Mouse (Mus musculus): ENCODE data around the gene Slc45a3. TPM values are rescaled to one million over a fixed set of nuclear protein-coding genes. Genes with fewer than 3 reads are reported as not detected.

The Slc45a3 gene
- polyA plus RNA-seq, 1 experiment from 2014 or later, result 1.1 TPM

DNA sequence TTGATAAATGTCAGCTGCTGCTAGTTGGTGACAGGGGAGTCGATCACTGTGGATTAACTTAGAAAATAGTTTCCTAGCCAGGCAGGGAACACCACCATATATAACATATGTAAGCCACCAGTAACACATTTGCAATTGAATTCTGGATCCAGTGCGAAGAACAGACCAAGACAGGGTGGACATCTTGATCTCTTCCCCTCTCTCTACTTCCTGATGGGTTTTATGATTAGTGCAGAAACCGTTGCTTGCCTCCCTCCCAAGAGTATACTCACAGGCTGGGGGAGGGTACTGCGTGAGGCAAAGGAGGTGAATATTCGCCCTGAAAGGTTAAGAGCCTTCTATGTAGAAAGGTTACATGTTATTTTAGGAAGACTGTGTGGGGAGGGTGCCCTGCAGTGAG lies 3.1 kb downstream of the Slc45a3 start:
- H3K9me3 ChIP-seq, result no peaks in the 10 kb centered on the region
- H3K9ac ChIP-seq, result no peak overlapping the region
- no peak for ATAC-seq (ENCODE audit: extremely low read depth, insufficient number of reproducible peaks, low FRiP score, low TSS enrichment)
- no peaks in the 10 kb centered on the region for H3K36me3 ChIP-seq
- H3K4me2 ChIP-seq, result no peak overlapping the region
- no peak overlapping the region for H3K27ac ChIP-seq (replicated peaks)
- H3K4me3 ChIP-seq, result no peak overlapping the region
- H3K4me1 ChIP-seq, result peaks cover 30% of the 10 kb centered on the region
- peaks cover 91% of the 10 kb centered on the region for H3K27me3 ChIP-seq (replicated peaks)
- 41% methylated on average over 5 of the region's 5 CpGs for WGBS

DNA sequence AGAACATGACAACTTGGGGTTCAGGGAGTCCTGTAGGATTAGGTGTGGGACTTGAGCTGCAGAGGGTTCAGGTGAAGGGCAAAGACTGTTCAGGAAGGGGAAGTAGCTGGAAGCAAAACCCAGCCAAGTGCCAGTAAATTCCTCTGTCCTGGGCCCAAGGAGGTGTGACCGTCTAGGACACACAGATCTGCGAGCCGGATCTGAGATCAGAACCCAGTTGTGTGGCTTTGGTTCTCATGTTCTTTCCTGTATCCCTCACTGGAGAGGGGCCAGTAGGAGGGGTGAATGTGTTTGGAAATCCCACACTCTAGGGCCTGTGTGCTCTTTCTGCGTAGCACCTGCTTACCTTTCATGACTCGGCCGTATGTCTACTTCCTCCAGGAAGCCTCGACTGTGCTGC lies 4.6 kb downstream of the Slc45a3 start:
- Histone ChIP-seq H3K9me3 (no peaks in the 10 kb centered on the region), H3K27me3 (replicated peaks) (peaks cover 77% of the 10 kb centered on the region), H3K9ac (no peak overlapping the region), H3K4me1 (peaks cover 43% of the 10 kb centered on the region), H3K4me2 (no peak overlapping the region), H3K4me3 (no peak overlapping the region), H3K27ac (replicated peaks) (no peak overlapping the region), H3K36me3 (no peaks in the 10 kb centered on the region)
- no peak for ATAC-seq (ENCODE audit: extremely low read depth, insufficient number of reproducible peaks, low FRiP score, low TSS enrichment)
- WGBS, result 65% methylated on average over 7 of the region's 7 CpGs

GRCm38 (mm10) chr1:131968556-131968955 lies 5.8 kb downstream of the Slc45a3 start:
- H3K4me3 ChIP-seq, result no peak overlapping the region
- H3K27ac ChIP-seq (replicated peaks), result no peak overlapping the region
- ATAC-seq (ENCODE audit: extremely low read depth, insufficient number of reproducible peaks, low FRiP score, low TSS enrichment), result no peak
- H3K27me3 ChIP-seq (replicated peaks), result peaks cover 75% of the 10 kb centered on the region
- no peak overlapping the region for H3K9ac ChIP-seq
- H3K36me3 ChIP-seq, result no peaks in the 10 kb centered on the region
- peaks cover 45% of the 10 kb centered on the region for H3K4me1 ChIP-seq
- WGBS, result 32% methylated on average over 3 of the region's 3 CpGs
- no peak overlapping the region for H3K4me2 ChIP-seq
- H3K9me3 ChIP-seq, result no peaks in the 10 kb centered on the region

- Histone ChIP-seq H3K4me3 (no peak overlapping the region), H3K9me3 (no peaks in the 10 kb centered on the region), H3K27me3 (replicated peaks) (peaks cover 75% of the 10 kb centered on the region), H3K4me2 (no peak overlapping the region), H3K27ac (replicated peaks) (no peak overlapping the region), H3K4me1 (peaks cover 40% of the 10 kb centered on the region), H3K36me3 (no peaks in the 10 kb centered on the region), H3K9ac (no peak overlapping the region)
- no peak for ATAC-seq (ENCODE audit: extremely low read depth, insufficient number of reproducible peaks, low FRiP score, low TSS enrichment)
- WGBS, result 60% methylated on average over 6 of the region's 6 CpGs
These were observed 6.2 kb downstream of the Slc45a3 start for GRCm38 (mm10) chr1:131968983-131969382.

DNA sequence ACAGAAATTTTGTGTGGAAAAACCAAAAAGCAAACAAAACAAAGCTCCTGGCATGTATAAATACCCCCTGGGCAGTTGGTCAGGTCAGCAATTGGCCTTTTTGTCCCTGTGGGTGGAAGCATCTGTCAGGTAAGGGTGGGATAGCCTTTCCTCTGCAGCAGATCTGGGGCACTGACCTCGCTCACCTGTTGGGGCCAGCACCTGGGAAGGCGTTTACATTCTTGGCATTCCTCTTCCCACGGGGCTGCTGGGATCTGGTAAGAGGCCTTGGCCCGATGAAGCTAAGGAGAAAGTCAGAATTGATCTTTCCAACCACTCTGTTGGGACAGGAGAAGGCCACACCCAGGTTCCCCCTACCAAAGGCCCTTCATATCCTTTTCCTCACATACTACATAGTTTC lies 7.1 kb downstream of the Slc45a3 start:
- H3K36me3 ChIP-seq, result no peaks in the 10 kb centered on the region
- 53% methylated on average over 4 of the region's 4 CpGs for WGBS
- no peak overlapping the region for H3K4me3 ChIP-seq
- no peak for ATAC-seq (ENCODE audit: extremely low read depth, insufficient number of reproducible peaks, low FRiP score, low TSS enrichment)
- peaks cover 32% of the 10 kb centered on the region for H3K4me1 ChIP-seq
- H3K9ac ChIP-seq, result no peak overlapping the region
- H3K4me2 ChIP-seq, result no peak overlapping the region
- no peak overlapping the region for H3K27ac ChIP-seq (replicated peaks)
- peaks cover 73% of the 10 kb centered on the region for H3K27me3 ChIP-seq (replicated peaks)
- no peaks in the 10 kb centered on the region for H3K9me3 ChIP-seq

GRCm38 (mm10) chr1:131970322-131970660 lies 7.5 kb downstream of the Slc45a3 start:
- Histone ChIP-seq H3K36me3 (no peaks in the 10 kb centered on the region), H3K4me3 (no peak overlapping the region), H3K27ac (replicated peaks) (no peak overlapping the region), H3K4me2 (0 out of 2 replicates have a peak overlapping the region, but pooled peaks have one; percentile 47), H3K4me1 (peaks cover 32% of the 10 kb centered on the region), H3K9ac (no peak overlapping the region), H3K27me3 (replicated peaks) (peaks cover 71% of the 10 kb centered on the region), H3K9me3 (no peaks in the 10 kb centered on the region)
- no peak for ATAC-seq (ENCODE audit: extremely low read depth, insufficient number of reproducible peaks, low FRiP score, low TSS enrichment)
- 54% methylated on average over 5 of the region's 5 CpGs for WGBS

- H3K27ac ChIP-seq (replicated peaks), result no peak overlapping the region
- H3K9ac ChIP-seq, result peak overlapping the region; percentile 70
- 13% methylated on average over 16 of the region's 16 CpGs for WGBS
These were observed 8.1 kb downstream of the Slc45a3 start for GRCm38 (mm10) chr1:131970661-131971520.

GRCm38 (mm10) chr1:131971771-131972497 lies 9.2 kb downstream of the Slc45a3 start:
- H3K36me3 ChIP-seq, result no peaks in the 10 kb centered on the region
- no peak for ATAC-seq (ENCODE audit: extremely low read depth, insufficient number of reproducible peaks, low FRiP score, low TSS enrichment)
- H3K4me3 ChIP-seq, result no peak overlapping the region
- no peak overlapping the region for H3K4me2 ChIP-seq
- H3K9me3 ChIP-seq, result no peaks in the 10 kb centered on the region
- H3K27me3 ChIP-seq (replicated peaks), result peaks cover 68% of the 10 kb centered on the region
- peaks cover 32% of the 10 kb centered on the region for H3K4me1 ChIP-seq
- WGBS, result 36% methylated on average over 15 of the region's 15 CpGs
- H3K27ac ChIP-seq (replicated peaks), result no peak overlapping the region
- peak overlapping the region; percentile 35; the same call in 1 of the 2 replicates for H3K9ac ChIP-seq

More at GRCm38 (mm10) chr1:131970661-131971520, 8.1 kb downstream of the Slc45a3 start:
- Histone ChIP-seq H3K9me3 (no peaks in the 10 kb centered on the region), H3K27me3 (replicated peaks) (peaks cover 71% of the 10 kb centered on the region), H3K4me1 (peaks cover 32% of the 10 kb centered on the region), H3K36me3 (no peaks in the 10 kb centered on the region), H3K4me3 (peak overlapping the region; percentile 9; the same call in 1 of the 2 replicates), H3K4me2 (peak overlapping the region; percentile 47)
- ATAC-seq (ENCODE audit: extremely low read depth, insufficient number of reproducible peaks, low FRiP score, low TSS enrichment), result no peak

- no peak for ATAC-seq (ENCODE audit: extremely low read depth, insufficient number of reproducible peaks, low FRiP score, low TSS enrichment)
- Histone ChIP-seq H3K27me3 (replicated peaks) (peaks cover 61% of the 10 kb centered on the region), H3K9ac (peak overlapping the region; percentile 35; the same call in 1 of the 2 replicates), H3K4me3 (no peak overlapping the region), H3K4me2 (no peak overlapping the region), H3K27ac (replicated peaks) (no peak overlapping the region), H3K9me3 (no peaks in the 10 kb centered on the region), H3K4me1 (peaks cover 28% of the 10 kb centered on the region), H3K36me3 (no peaks in the 10 kb centered on the region)
- 42% methylated on average over 13 of the region's 13 CpGs for WGBS
These were observed 9.9 kb downstream of the Slc45a3 start for GRCm38 (mm10) chr1:131972498-131973334.

DNA sequence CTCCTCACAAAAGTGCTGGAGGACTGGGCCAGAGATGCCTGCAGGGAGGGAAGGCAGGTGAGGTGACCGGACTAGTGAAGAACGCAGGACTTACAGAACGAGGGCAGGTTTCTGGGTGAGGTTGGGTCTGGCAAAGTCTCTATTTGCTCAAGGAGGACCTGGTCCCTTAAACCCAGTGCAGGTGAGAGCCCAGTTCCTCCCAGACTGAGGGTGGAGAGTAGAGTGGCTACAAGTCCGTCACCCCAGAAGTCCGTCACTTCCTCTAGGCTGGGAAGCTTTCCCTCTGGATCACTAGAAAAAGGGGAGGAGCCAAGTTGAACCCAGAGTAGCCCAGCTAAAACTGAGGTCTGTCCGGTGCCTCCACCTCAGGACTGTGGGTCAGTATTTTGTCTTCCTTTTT lies 11.2 kb downstream of the Slc45a3 start:
- peaks cover 28% of the 10 kb centered on the region for H3K4me1 ChIP-seq
- H3K4me3 ChIP-seq, result no peak overlapping the region
- no peak overlapping the region for H3K4me2 ChIP-seq
- WGBS, result 74% methylated on average over 6 of the region's 6 CpGs
- H3K27me3 ChIP-seq (replicated peaks), result peaks cover 58% of the 10 kb centered on the region
- no peak for ATAC-seq (ENCODE audit: extremely low read depth, insufficient number of reproducible peaks, low FRiP score, low TSS enrichment)
- H3K36me3 ChIP-seq, result no peaks in the 10 kb centered on the region
- H3K9me3 ChIP-seq, result no peaks in the 10 kb centered on the region
- H3K9ac ChIP-seq, result no peak overlapping the region
- no peak overlapping the region for H3K27ac ChIP-seq (replicated peaks)

DNA sequence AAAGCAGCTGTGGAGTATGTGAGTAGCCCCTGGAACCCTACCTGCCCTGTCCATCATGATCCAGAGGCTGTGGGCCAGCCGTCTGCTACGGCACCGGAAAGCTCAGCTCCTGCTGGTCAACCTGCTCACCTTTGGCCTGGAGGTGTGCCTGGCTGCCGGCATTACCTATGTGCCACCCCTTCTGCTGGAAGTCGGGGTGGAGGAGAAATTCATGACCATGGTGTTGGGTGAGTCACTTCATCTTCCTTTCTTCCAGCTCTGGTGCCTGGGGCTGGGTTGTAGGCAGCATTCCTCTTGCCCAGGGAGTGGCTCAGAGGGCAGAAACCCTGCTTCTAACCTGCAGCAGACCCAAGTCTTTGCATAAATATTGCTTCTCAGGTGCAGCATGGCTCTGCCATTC lies 14.1 kb downstream of the Slc45a3 start:
- Histone ChIP-seq H3K9me3 (no peaks in the 10 kb centered on the region), H3K27me3 (replicated peaks) (peaks cover 45% of the 10 kb centered on the region)
- WGBS, result 73% methylated on average over 5 of the region's 5 CpGs

More for the DNA sequence above, 14.1 kb downstream of the Slc45a3 start:
- no peak overlapping the region for H3K9ac ChIP-seq
- no peak overlapping the region for H3K27ac ChIP-seq (replicated peaks)
- no peak for ATAC-seq (ENCODE audit: extremely low read depth, insufficient number of reproducible peaks, low FRiP score, low TSS enrichment)
- no peak overlapping the region for H3K4me3 ChIP-seq
- H3K4me1 ChIP-seq, result peaks cover 13% of the 10 kb centered on the region
- no peak overlapping the region for H3K4me2 ChIP-seq
- no peaks in the 10 kb centered on the region for H3K36me3 ChIP-seq
